Mouse (Mus musculus): ENCODE results near the gene Pex14. TPM values are rescaled to one million over a fixed set of nuclear protein-coding genes. Genes with fewer than 3 reads are reported as not detected.

Pex14 gene
- polyA plus RNA-seq, 1 experiment from 2014 or later = 42.9 TPM

- Histone ChIP-seq H3K4me1 (replicated peaks; ENCODE audit: control insufficient read depth, insufficient read depth) (no peaks in the 10 kb centered on the region), H3K4me3 (ENCODE audit: low read depth, low read length) (no peak overlapping the region), H3K27me3 (ENCODE audit: control insufficient read depth, insufficient read depth, low read length) (no peaks in the 10 kb centered on the region), H3K4me2 (replicated peaks; ENCODE audit: low read depth) (no peak overlapping the region), H3K36me3 (ENCODE audit: control insufficient read depth, insufficient read depth, low read length) (no peaks in the 10 kb centered on the region), H3K9me3 (ENCODE audit: control insufficient read depth, low read length) (no peaks in the 10 kb centered on the region), H3K9ac (ENCODE audit: low read length) (no peak overlapping the region), H3K27ac (replicated peaks) (no peak overlapping the region)
- DNase-seq (ENCODE audit: low spot score) (no peak), ATAC-seq (ENCODE audit: low FRiP score, low TSS enrichment) (no peak)
- 27% methylated on average over 4 of the region's 4 CpGs for WGBS
- TF ChIP-seq CTCF (IDR thresholded peaks at IDR 0.05; ENCODE audit: low read depth) = no peak
- TF ChIP-seq EP300 (optimal IDR thresholded peaks at IDR 0.05) = no peak
Measured at GRCm38 (mm10) chr4:149143594-149143993, 43.9 kb upstream of the Pex14 start.

- no peak for TF ChIP-seq CTCF (IDR thresholded peaks at IDR 0.05; ENCODE audit: low read depth)
- TF ChIP-seq EP300 (optimal IDR thresholded peaks at IDR 0.05) = no peak
- Histone ChIP-seq H3K36me3 (ENCODE audit: control insufficient read depth, insufficient read depth, low read length) (no peaks in the 10 kb centered on the region), H3K27ac (replicated peaks) (no peak overlapping the region), H3K9me3 (ENCODE audit: control insufficient read depth, low read length) (no peaks in the 10 kb centered on the region), H3K4me2 (replicated peaks; ENCODE audit: low read depth) (no peak overlapping the region), H3K4me3 (ENCODE audit: low read depth, low read length) (no peak overlapping the region), H3K9ac (ENCODE audit: low read length) (no peak overlapping the region), H3K4me1 (replicated peaks; ENCODE audit: control insufficient read depth, insufficient read depth) (no peaks in the 10 kb centered on the region), H3K27me3 (ENCODE audit: control insufficient read depth, insufficient read depth, low read length) (no peaks in the 10 kb centered on the region)
- 75% methylated on average over 8 of the region's 8 CpGs for WGBS
- ATAC-seq (ENCODE audit: low FRiP score, low TSS enrichment) (no peak), DNase-seq (ENCODE audit: low spot score) (no peak)
Measured at GRCm38 (mm10) chr4:149138515-149138914, 38.8 kb upstream of the Pex14 start.

- peak within 1 kb of the TSS; percentile 74 for H3K4me2 ChIP-seq (replicated peaks; ENCODE audit: low read depth)
- no peaks in the 10 kb centered on the region for H3K27me3 ChIP-seq (ENCODE audit: control insufficient read depth, insufficient read depth, low read length)
- no peaks in the 10 kb centered on the region for H3K9me3 ChIP-seq (ENCODE audit: control insufficient read depth, low read length)
- H3K4me3 ChIP-seq (ENCODE audit: low read depth, low read length) = peak within 1 kb of the TSS; percentile 59
- peak; percentile 97 for TF ChIP-seq CTCF (IDR thresholded peaks at IDR 0.05; ENCODE audit: low read depth)
- TF ChIP-seq EP300 (optimal IDR thresholded peaks at IDR 0.05) = no peak
- 1% methylated on average over 68 of the region's 68 CpGs for WGBS
- peak; percentile 92 for ATAC-seq (ENCODE audit: low FRiP score, low TSS enrichment)
- no peaks in the 10 kb centered on the region for H3K4me1 ChIP-seq (replicated peaks; ENCODE audit: control insufficient read depth, insufficient read depth)
- peak; percentile 93 for DNase-seq (ENCODE audit: low spot score)
- no peaks in the 10 kb centered on the region for H3K36me3 ChIP-seq (ENCODE audit: control insufficient read depth, insufficient read depth, low read length)
- H3K27ac ChIP-seq (replicated peaks) = peak within 1 kb of the TSS; percentile 74
- H3K9ac ChIP-seq (ENCODE audit: low read length) = peak within 1 kb of the TSS; percentile 61
Measured at GRCm38 (mm10) chr4:149136982-149137770, 37.5 kb upstream of the Pex14 start, which contains the start of gene Cenps. TSS of gene Cenps (minus strand) at chr4:149137629.

GRCm38 (mm10) chr4:149136116-149136850 is 36.6 kb upstream of the Pex14 start:
- H3K27me3 ChIP-seq (ENCODE audit: control insufficient read depth, insufficient read depth, low read length) = no peaks in the 10 kb centered on the region
- DNase-seq (ENCODE audit: low spot score) (no peak), ATAC-seq (ENCODE audit: low FRiP score, low TSS enrichment) (no peak)
- H3K4me3 ChIP-seq (ENCODE audit: low read depth, low read length) = peak overlapping the region; percentile 59
- TF ChIP-seq CTCF (IDR thresholded peaks at IDR 0.05; ENCODE audit: low read depth) (no peak), EP300 (optimal IDR thresholded peaks at IDR 0.05) (no peak)
- H3K4me1 ChIP-seq (replicated peaks; ENCODE audit: control insufficient read depth, insufficient read depth) = no peaks in the 10 kb centered on the region
- 55% methylated on average over 18 of the region's 18 CpGs for WGBS
- no peak overlapping the region for H3K27ac ChIP-seq (replicated peaks)
- peak overlapping the region; percentile 74 for H3K4me2 ChIP-seq (replicated peaks; ENCODE audit: low read depth)
- H3K9me3 ChIP-seq (ENCODE audit: control insufficient read depth, low read length) = no peaks in the 10 kb centered on the region
- H3K9ac ChIP-seq (ENCODE audit: low read length) = peak overlapping the region; percentile 61; the same call in 1 of the 2 replicates
- H3K36me3 ChIP-seq (ENCODE audit: control insufficient read depth, insufficient read depth, low read length) = no peaks in the 10 kb centered on the region; the same call in 1 of the 2 replicates

- no peaks in the 10 kb centered on the region for H3K9me3 ChIP-seq (ENCODE audit: control insufficient read depth, low read length)
- no peaks in the 10 kb centered on the region for H3K4me1 ChIP-seq (replicated peaks; ENCODE audit: control insufficient read depth, insufficient read depth)
- ATAC-seq (ENCODE audit: low FRiP score, low TSS enrichment) (no peak), DNase-seq (ENCODE audit: low spot score) (no peak)
- H3K4me3 ChIP-seq (ENCODE audit: low read depth, low read length) = no peak overlapping the region
- no peak for TF ChIP-seq CTCF (IDR thresholded peaks at IDR 0.05; ENCODE audit: low read depth)
- TF ChIP-seq EP300 (optimal IDR thresholded peaks at IDR 0.05) = no peak
- H3K9ac ChIP-seq (ENCODE audit: low read length) = no peak overlapping the region
- H3K36me3 ChIP-seq (ENCODE audit: control insufficient read depth, insufficient read depth, low read length) = no peaks in the 10 kb centered on the region; the same call in 1 of the 2 replicates
- no peak overlapping the region for H3K4me2 ChIP-seq (replicated peaks; ENCODE audit: low read depth)
- no peaks in the 10 kb centered on the region for H3K27me3 ChIP-seq (ENCODE audit: control insufficient read depth, insufficient read depth, low read length)
- no peak overlapping the region for H3K27ac ChIP-seq (replicated peaks)
- 60% methylated on average over 5 of the region's 5 CpGs for whole genome bisulfite sequencing
Measured at GRCm38 (mm10) chr4:149133395-149133794, 33.7 kb upstream of the Pex14 start.

Measured in stomach, postnatal 0 days (tissue).